Mouse (Mus musculus) kidney, postnatal 14 days (tissue): ENCODE results near the gene Smad1.
A peak's percentile ranks its signal among the peaks of the same experiment; 100 is the strongest.

ENCODE experiments used
- DNase-seq: peaks from one replicate; pipeline ENCODE4 v3.0.0; 2022; ENCODE audit warnings: mixed read lengths

The Smad1 gene

GRCm38 (mm10) chr8:79351916-79352315 is 47.4 kb downstream of the Smad1 start:
- no peak for DNase-seq

GRCm38 (mm10) chr8:79350805-79351204 is 48.5 kb downstream of the Smad1 start:
- no peak for DNase-seq

- DNase-seq: peak; percentile 52
These were observed 49.2 kb downstream of the Smad1 start for GRCm38 (mm10) chr8:79350094-79350593.

- no peak for DNase-seq
These were observed 52.9 kb downstream of the Smad1 start for GRCm38 (mm10) chr8:79346414-79346813.

GRCm38 (mm10) chr8:79345856-79346255 is 53.5 kb downstream of the Smad1 start:
- no peak for DNase-seq

- no peak for DNase-seq
These were observed 58.1 kb downstream of the Smad1 start for GRCm38 (mm10) chr8:79341236-79341635.

GRCm38 (mm10) chr8:79339555-79339954 is 59.8 kb downstream of the Smad1 start:
- peak; percentile 52 for DNase-seq

- DNase-seq: no peak
These were observed 60.7 kb downstream of the Smad1 start for GRCm38 (mm10) chr8:79338619-79339018.

- DNase-seq: no peak
These were observed 67.0 kb downstream of the Smad1 start for GRCm38 (mm10) chr8:79332109-79332900.

- DNase-seq: no peak
These were observed 67.7 kb downstream of the Smad1 start for GRCm38 (mm10) chr8:79331571-79331970.

- DNase-seq: no peak
These were observed 68.3 kb downstream of the Smad1 start for GRCm38 (mm10) chr8:79331017-79331416.

- DNase-seq: no peak
These were observed 69.6 kb downstream of the Smad1 start for GRCm38 (mm10) chr8:79329735-79330134.

GRCm38 (mm10) chr8:79329182-79329581 is 70.1 kb downstream of the Smad1 start:
- no peak for DNase-seq

GRCm38 (mm10) chr8:79325510-79325909 is 73.8 kb downstream of the Smad1 start:
- peak; percentile 52 for DNase-seq

GRCm38 (mm10) chr8:79324928-79325327 is 74.4 kb downstream of the Smad1 start:
- no peak for DNase-seq

- peak; percentile 24 for DNase-seq
These were observed 75.3 kb downstream of the Smad1 start for GRCm38 (mm10) chr8:79324036-79324435.

GRCm38 (mm10) chr8:79323121-79323520 is 76.2 kb downstream of the Smad1 start:
- peak; percentile 55 for DNase-seq

- DNase-seq: no peak
These were observed 88.5 kb downstream of the Smad1 start for GRCm38 (mm10) chr8:79310801-79311200.

GRCm38 (mm10) chr8:79305941-79306340 is 93.4 kb downstream of the Smad1 start:
- no peak for DNase-seq

- peak; percentile 48 for DNase-seq
These were observed 97.8 kb downstream of the Smad1 start for GRCm38 (mm10) chr8:79301548-79301947.

GRCm38 (mm10) chr8:79299704-79300103 is 99.6 kb downstream of the Smad1 start:
- peak; percentile 44 for DNase-seq

- DNase-seq: peak; percentile 84
These were observed 101.6 kb downstream of the Smad1 start for GRCm38 (mm10) chr8:79297763-79298162.

GRCm38 (mm10) chr8:79295276-79296105 is 103.8 kb downstream of the Smad1 start:
- no peak for DNase-seq
